Mouse (Mus musculus) effector memory CD4-positive, alpha-beta T cell, adult 7 months (primary cell): Measurements from ENCODE around the gene Olfr463. TPM values are rescaled to one million over a fixed set of nuclear protein-coding genes. Genes with fewer than 3 reads are reported as not detected.

ENCODE experiments used
- polyA plus RNA-seq: library from polyadenylated mRNA; unstranded; fragments of 100-300 nt; shearing (Covaris generic); gene quantifications from one replicate; pipeline ENCODE4 v1.2.1, GENCODE M21; 2017

Gene Olfr463
- polyA plus RNA-seq, result not detected

DNA sequence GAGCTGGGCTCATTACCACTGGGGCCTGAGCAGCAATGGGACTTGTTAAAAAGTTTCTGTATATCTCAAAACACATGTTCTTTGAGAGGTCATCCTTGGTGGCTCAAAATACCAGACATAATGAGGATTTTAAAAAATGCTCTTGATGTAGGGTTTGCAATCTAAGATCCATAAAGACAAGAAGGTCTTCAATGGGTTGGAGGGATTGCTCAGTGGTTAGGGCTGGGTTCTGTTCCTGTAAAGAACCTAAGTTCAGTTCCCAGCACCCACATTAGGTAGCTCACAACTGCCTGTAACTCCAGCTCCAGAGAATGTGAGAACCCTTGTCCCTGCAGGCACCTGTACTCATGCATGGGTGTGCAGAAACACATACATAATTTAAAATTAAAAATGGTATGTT is at the start of gene Olfr463:
TSS of gene Olfr463 (minus strand) at position 101 of the 400 bp plus-strand sequence.

DNA sequence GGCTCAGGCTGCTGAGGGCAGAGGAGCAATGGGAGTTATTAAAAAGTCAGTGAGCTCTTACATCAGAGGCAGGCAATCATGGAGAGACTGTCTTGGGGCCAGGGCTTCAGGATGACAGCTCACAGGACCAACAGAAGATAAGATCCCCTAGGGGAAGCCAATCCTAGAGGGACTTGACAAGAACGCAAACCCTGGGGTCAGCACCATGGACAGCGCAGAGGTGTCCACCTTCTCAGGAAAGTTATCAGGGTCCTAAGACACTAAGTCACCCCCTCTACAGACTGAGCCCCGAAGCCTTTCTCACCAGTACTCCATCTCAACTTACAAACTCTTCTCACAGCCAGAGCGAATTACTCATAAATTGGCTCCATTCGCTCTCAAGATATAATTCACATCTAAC is 23.8 kb upstream of the Olfr463 start, which contains the start of gene Olfr464:
TSS of gene Olfr464 (minus strand) at position 2 of the 400 bp plus-strand sequence.

DNA sequence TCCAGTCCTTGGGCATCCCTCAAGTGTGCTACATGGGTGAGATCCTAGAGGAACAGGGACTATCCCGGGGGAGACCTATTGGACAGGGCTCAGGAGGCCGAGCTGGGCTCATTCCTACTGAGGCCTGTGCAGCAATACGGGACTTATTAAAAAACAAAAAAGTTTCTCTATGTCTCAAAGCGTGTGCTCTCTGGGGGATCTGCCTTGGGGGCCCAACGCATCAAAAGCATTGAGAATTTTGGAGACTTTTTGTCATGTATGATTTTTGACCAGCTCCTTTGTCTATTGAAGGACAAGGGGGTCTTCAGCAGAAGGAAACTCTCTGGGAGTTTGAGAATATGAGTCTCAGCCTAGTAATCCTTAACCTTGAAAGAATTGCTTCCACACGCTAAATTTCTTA is 5.0 kb downstream of the Olfr463 start, which contains the start of gene Olfr462:
TSS of gene Olfr462 (minus strand) at position 101 of the 400 bp plus-strand sequence.

DNA sequence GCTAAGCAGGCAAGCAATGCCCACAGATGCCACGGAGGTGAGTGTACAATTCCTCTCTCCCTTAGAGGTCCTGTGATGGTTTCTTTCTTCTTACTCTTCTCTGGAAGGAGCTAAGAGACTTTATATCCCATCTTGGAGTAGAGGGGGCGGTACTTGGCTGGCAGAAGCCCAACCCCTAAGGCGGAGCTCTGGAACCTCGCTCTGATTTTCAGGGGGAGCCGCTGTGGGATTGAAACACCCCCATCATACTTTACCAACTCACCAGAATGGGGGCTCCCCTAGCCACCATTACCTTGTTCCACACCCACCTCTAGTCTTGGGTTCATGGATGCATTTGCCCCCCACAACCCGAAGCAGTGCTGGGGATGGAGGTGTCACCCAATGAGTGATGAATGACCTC is 21.8 kb downstream of the Olfr463 start, which contains the start of gene Epx:
TSS of gene Epx (minus strand) at position 101 of the 400 bp plus-strand sequence.

DNA sequence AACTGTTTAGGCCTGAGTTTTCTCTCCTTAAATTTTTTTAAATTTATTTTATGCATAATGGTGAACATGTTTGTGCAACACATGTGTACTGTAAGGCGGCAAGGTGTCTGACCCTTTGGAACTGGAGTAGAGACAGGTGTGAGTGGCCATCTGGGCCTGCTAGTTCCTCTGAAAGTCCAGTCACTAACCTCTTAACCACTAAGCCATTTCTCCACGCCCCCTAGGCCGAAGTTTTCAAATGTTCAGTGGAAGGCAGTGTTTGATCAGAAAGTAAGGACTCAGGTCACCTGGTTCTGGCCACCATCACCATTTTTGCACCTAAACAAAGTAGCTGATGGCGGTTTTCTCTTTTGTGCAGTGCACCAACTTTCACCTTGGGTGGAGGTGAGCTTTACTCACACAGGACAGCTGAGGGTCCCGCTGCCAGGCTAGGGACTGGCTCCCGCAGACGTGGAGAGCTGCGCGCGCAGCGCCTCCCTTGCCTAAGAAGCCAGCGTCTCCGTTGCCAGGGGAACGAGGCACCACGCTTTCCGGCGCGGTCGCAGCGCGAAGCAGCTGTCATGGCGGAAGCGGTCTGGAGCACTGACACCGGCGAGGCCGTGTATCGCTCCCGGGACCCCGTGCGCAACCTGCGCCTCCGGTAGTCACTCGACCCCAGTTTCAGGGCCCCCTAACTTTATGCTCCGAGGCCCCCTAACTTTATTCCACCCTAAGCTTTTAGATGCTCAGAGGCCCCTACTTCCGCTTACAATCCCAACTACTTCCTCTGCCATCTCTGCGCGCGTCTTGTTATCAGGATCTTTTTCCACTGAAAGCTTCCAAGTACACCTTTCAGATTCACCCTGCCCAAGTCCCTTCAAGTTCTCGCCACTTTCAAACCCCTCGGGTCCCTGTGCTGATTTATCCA is 44.2 kb downstream of the Olfr463 start, which contains the start of gene Mks1:
TSS of gene Mks1 (plus strand) at position 526 of the 907 bp plus-strand sequence.

Other genes starting within 250 kb of the Olfr463 start
- gene Rnf43, start 234.7 kb downstream of the Olfr463 start, polyA plus RNA-seq, result 6.2 TPM
- 541 TPM for gene Supt4a, start 159.8 kb downstream of the Olfr463 start, polyA plus RNA-seq
- 1.3 TPM for gene Tspoap1, start 136.8 kb downstream of the Olfr463 start, polyA plus RNA-seq
- 0.21 TPM for gene Mpo, start 103.8 kb downstream of the Olfr463 start, polyA plus RNA-seq
- not detected for gene Lpo, start 69.1 kb downstream of the Olfr463 start, polyA plus RNA-seq
- gene Mks1, start 44.2 kb downstream of the Olfr463 start, polyA plus RNA-seq, result 11.4 TPM
- gene Epx, start 21.9 kb downstream of the Olfr463 start, polyA plus RNA-seq, result not detected
- not detected for gene Olfr462, start 5.1 kb downstream of the Olfr463 start, polyA plus RNA-seq
- gene Olfr464, start 23.6 kb upstream of the Olfr463 start, polyA plus RNA-seq, result 0.33 TPM
- gene Dynll2, start 90.1 kb upstream of the Olfr463 start, polyA plus RNA-seq, result 15.7 TPM
- gene Srsf1, start 150.0 kb upstream of the Olfr463 start, polyA plus RNA-seq, result 196 TPM
- gene Vezf1, start 170.9 kb upstream of the Olfr463 start, polyA plus RNA-seq, result 59.1 TPM
- 0.89 TPM for gene Cuedc1, start 200.7 kb upstream of the Olfr463 start, polyA plus RNA-seq